Mouse (Mus musculus): ENCODE data around the gene Epha6. TPM values are rescaled to one million over a fixed set of nuclear protein-coding genes. Genes with fewer than 3 reads are reported as not detected.

Gene Epha6
- total RNA-seq, 1 experiment = not detected

DNA sequence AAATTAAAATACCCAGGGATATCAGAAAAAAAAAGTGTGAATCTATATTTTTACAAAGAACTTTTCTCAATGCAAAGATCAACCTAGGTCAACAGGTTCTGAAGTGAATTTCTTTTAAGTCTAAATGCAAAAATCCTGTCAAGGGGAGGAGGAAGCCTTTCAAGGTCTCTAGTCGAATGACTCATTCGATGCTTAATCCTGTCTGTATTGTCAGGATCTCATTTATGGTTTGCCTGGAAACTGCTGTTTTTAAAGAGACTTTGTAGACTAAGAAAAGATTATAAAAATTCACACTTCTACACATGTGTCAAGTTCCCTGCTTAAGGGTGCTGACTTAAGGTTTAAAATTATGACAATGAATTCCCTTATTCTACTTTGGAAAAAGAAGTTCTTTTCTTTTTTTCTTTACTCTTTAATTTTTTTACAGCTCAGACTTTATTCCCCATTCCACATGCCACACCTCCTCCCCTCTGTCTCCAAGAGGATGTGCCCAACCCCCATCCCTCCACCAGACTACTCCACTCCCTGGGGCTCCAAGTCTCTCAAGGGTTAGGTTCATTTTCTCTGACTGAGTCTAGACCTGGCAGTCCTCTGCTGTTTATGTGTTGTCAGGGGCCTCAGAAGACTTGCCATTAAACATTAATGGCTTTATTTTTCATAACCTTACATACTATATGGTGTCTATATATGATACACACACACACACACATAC is 598.3 kb downstream of the Epha6 start:
- DNase-seq (ENCODE audit: low read depth, low spot score) = no peak
- Histone ChIP-seq H3K4me1 (ENCODE audit: control insufficient read depth in 2 of 2, insufficient read depth in 2 of 2, low read length in 2 of 2, poor library complexity in 1 of 2) (no peaks in the 10 kb centered on the region), H3K9ac (ENCODE audit: insufficient read depth, low read depth, low read length, poor library complexity, severe bottlenecking) (no peak overlapping the region), H3K9me3 (ENCODE audit: control insufficient read depth, insufficient read depth, low read depth, low read length) (no peaks in the 10 kb centered on the region), H3K4me3 (ENCODE audit: insufficient read depth in 1 of 2, low read depth in 1 of 2, low read length in 2 of 2, poor library complexity in 1 of 2, severe bottlenecking in 1 of 2) (no peak overlapping the region), H3K27ac (ENCODE audit: insufficient read depth, low read depth, low read length, poor library complexity, severe bottlenecking) (no peak overlapping the region), H3K36me3 (ENCODE audit: control insufficient read depth, insufficient read depth, low read length, poor library complexity, severe bottlenecking) (no peaks in the 10 kb centered on the region)
- no peak for TF ChIP-seq ZNF384 (IDR thresholded peaks at IDR 0.05; ENCODE audit: low read depth, low read length)
- TF ChIP-seq ZC3H11A (IDR thresholded peaks at IDR 0.05; ENCODE audit: borderline replicate concordance, low read depth, low read length) = no peak
- TF ChIP-seq HCFC1 (IDR thresholded peaks at IDR 0.05; ENCODE audit: borderline replicate concordance, insufficient read depth, low read length) = no peak
- no peak for TF ChIP-seq CHD2 (IDR thresholded peaks at IDR 0.05; ENCODE audit: low read depth, low read length)
- no peak for TF ChIP-seq MAFK (IDR thresholded peaks at IDR 0.05; ENCODE audit: insufficient read depth, low read depth, low read length)
- in situ Hi-C loops (cut with MboI; ENCODE audit: low sequenced_read_pairs in 2 of 2, unreplicated experiment in 2 of 2) = no loop called here

- no peaks in the 10 kb centered on the region for H3K9me3 ChIP-seq (ENCODE audit: control insufficient read depth, insufficient read depth, low read depth, low read length)
- no peak overlapping the region for H3K9ac ChIP-seq (ENCODE audit: insufficient read depth, low read depth, low read length, poor library complexity, severe bottlenecking)
- H3K36me3 ChIP-seq (ENCODE audit: control insufficient read depth, insufficient read depth, low read length, poor library complexity, severe bottlenecking) = no peaks in the 10 kb centered on the region
- H3K27ac ChIP-seq (ENCODE audit: insufficient read depth, low read depth, low read length, poor library complexity, severe bottlenecking) = no peak overlapping the region
- in situ Hi-C loops (cut with MboI; ENCODE audit: low sequenced_read_pairs in 2 of 2, unreplicated experiment in 2 of 2) = no loop called here
- no peaks in the 10 kb centered on the region for H3K4me1 ChIP-seq (ENCODE audit: control insufficient read depth in 2 of 2, insufficient read depth in 2 of 2, low read length in 2 of 2, poor library complexity in 1 of 2)
- no peak for TF ChIP-seq ZNF384 (IDR thresholded peaks at IDR 0.05; ENCODE audit: low read depth, low read length)
- no peak for TF ChIP-seq HCFC1 (IDR thresholded peaks at IDR 0.05; ENCODE audit: borderline replicate concordance, insufficient read depth, low read length)
- TF ChIP-seq ZC3H11A (IDR thresholded peaks at IDR 0.05; ENCODE audit: borderline replicate concordance, low read depth, low read length) = no peak
- TF ChIP-seq CHD2 (IDR thresholded peaks at IDR 0.05; ENCODE audit: low read depth, low read length) = no peak
- TF ChIP-seq MAFK (IDR thresholded peaks at IDR 0.05; ENCODE audit: insufficient read depth, low read depth, low read length) = no peak
- no peak for DNase-seq (ENCODE audit: low read depth, low spot score)
- no peak overlapping the region for H3K4me3 ChIP-seq (ENCODE audit: insufficient read depth in 1 of 2, low read depth in 1 of 2, low read length in 2 of 2, poor library complexity in 1 of 2, severe bottlenecking in 1 of 2)
These were observed 635.5 kb downstream of the Epha6 start for GRCm38 (mm10) chr16:59969816-59970215.

GRCm38 (mm10) chr16:59955731-59956130 is 649.6 kb downstream of the Epha6 start:
- in situ Hi-C loops (cut with MboI; ENCODE audit: low sequenced_read_pairs in 2 of 2, unreplicated experiment in 2 of 2) = no loop called here
- DNase-seq (ENCODE audit: low read depth, low spot score) = no peak
- TF ChIP-seq ZC3H11A (IDR thresholded peaks at IDR 0.05; ENCODE audit: borderline replicate concordance, low read depth, low read length) (no peak), HCFC1 (IDR thresholded peaks at IDR 0.05; ENCODE audit: borderline replicate concordance, insufficient read depth, low read length) (no peak), CHD2 (IDR thresholded peaks at IDR 0.05; ENCODE audit: low read depth, low read length) (no peak), ZNF384 (IDR thresholded peaks at IDR 0.05; ENCODE audit: low read depth, low read length) (no peak), MAFK (IDR thresholded peaks at IDR 0.05; ENCODE audit: insufficient read depth, low read depth, low read length) (no peak)
- Histone ChIP-seq H3K27ac (ENCODE audit: insufficient read depth, low read depth, low read length, poor library complexity, severe bottlenecking) (no peak overlapping the region), H3K4me1 (ENCODE audit: control insufficient read depth in 2 of 2, insufficient read depth in 2 of 2, low read length in 2 of 2, poor library complexity in 1 of 2) (no peaks in the 10 kb centered on the region), H3K36me3 (ENCODE audit: control insufficient read depth, insufficient read depth, low read length, poor library complexity, severe bottlenecking) (no peaks in the 10 kb centered on the region), H3K9me3 (ENCODE audit: control insufficient read depth, insufficient read depth, low read depth, low read length) (no peaks in the 10 kb centered on the region), H3K4me3 (ENCODE audit: insufficient read depth in 1 of 2, low read depth in 1 of 2, low read length in 2 of 2, poor library complexity in 1 of 2, severe bottlenecking in 1 of 2) (no peak overlapping the region), H3K9ac (ENCODE audit: insufficient read depth, low read depth, low read length, poor library complexity, severe bottlenecking) (no peak overlapping the region)

DNA sequence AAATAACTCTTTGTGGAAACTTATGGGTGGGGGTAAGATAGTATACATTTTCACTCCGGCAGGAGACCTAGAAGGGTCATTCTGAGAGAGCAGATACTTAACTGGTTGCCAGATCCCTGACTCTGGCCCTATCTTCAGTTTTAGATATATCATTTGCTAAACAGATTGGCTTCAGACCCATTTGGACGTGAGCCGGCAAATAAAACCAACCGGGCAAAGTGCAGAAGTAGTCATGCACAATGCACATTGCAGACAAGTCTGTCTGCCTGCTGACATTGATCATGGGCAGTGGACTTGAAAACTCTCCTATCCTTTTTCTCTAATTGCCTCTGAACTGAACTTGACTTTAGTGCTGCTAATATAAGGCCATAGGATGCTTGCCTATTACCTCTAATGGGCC is 681.6 kb downstream of the Epha6 start:
- in situ Hi-C loops (cut with MboI; ENCODE audit: low sequenced_read_pairs in 2 of 2, unreplicated experiment in 2 of 2) = no loop called here

More for the DNA sequence above, 681.6 kb downstream of the Epha6 start:
- H3K4me3 ChIP-seq (ENCODE audit: insufficient read depth in 1 of 2, low read depth in 1 of 2, low read length in 2 of 2, poor library complexity in 1 of 2, severe bottlenecking in 1 of 2) = no peak overlapping the region
- TF ChIP-seq HCFC1 (IDR thresholded peaks at IDR 0.05; ENCODE audit: borderline replicate concordance, insufficient read depth, low read length) = no peak
- TF ChIP-seq MAFK (IDR thresholded peaks at IDR 0.05; ENCODE audit: insufficient read depth, low read depth, low read length) = no peak
- no peak for TF ChIP-seq CHD2 (IDR thresholded peaks at IDR 0.05; ENCODE audit: low read depth, low read length)
- no peak for TF ChIP-seq ZNF384 (IDR thresholded peaks at IDR 0.05; ENCODE audit: low read depth, low read length)
- no peak for TF ChIP-seq ZC3H11A (IDR thresholded peaks at IDR 0.05; ENCODE audit: borderline replicate concordance, low read depth, low read length)
- H3K9me3 ChIP-seq (ENCODE audit: control insufficient read depth, insufficient read depth, low read depth, low read length) = no peaks in the 10 kb centered on the region
- no peaks in the 10 kb centered on the region for H3K36me3 ChIP-seq (ENCODE audit: control insufficient read depth, insufficient read depth, low read length, poor library complexity, severe bottlenecking)
- no peak for DNase-seq (ENCODE audit: low read depth, low spot score)
- H3K4me1 ChIP-seq (ENCODE audit: control insufficient read depth in 2 of 2, insufficient read depth in 2 of 2, low read length in 2 of 2, poor library complexity in 1 of 2) = no peaks in the 10 kb centered on the region
- no peak overlapping the region for H3K9ac ChIP-seq (ENCODE audit: insufficient read depth, low read depth, low read length, poor library complexity, severe bottlenecking)
- no peak overlapping the region for H3K27ac ChIP-seq (ENCODE audit: insufficient read depth, low read depth, low read length, poor library complexity, severe bottlenecking)

Measured in ES-E14 (cell line).